Mouse (Mus musculus): Measurements from ENCODE around the gene Apoe.
"Not testable (repeated sequence)": the region's sequence is repeated elsewhere in the genome, so short reads cannot be mapped to it uniquely, and the experiment has no call there.

Gene Apoe

GRCm38 (mm10) chr7:19691873-19692865 is 6.8 kb downstream of the Apoe start, which contains the start of gene Apoc1:
Gene Apoc1 (minus strand): TSS chr7:19692660.
- no peak for DNase-seq (ENCODE audit: low read depth)

GRCm38 (mm10) chr7:19691434-19691833 is 7.6 kb downstream of the Apoe start:
- no peak for DNase-seq (ENCODE audit: low read depth)

- DNase-seq (ENCODE audit: low read depth), result no peak
Observed at GRCm38 (mm10) chr7:19690845-19691244, 8.1 kb downstream of the Apoe start.

- no peak for DNase-seq (ENCODE audit: low read depth)
Observed at GRCm38 (mm10) chr7:19688611-19689010, 10.4 kb downstream of the Apoe start.

- DNase-seq (ENCODE audit: low read depth), result no peak
Observed at GRCm38 (mm10) chr7:19688101-19688500, 10.9 kb downstream of the Apoe start.

GRCm38 (mm10) chr7:19686927-19687583 is 11.9 kb downstream of the Apoe start:
- DNase-seq (ENCODE audit: low read depth), result not testable (repeated sequence)

- DNase-seq (ENCODE audit: low read depth), result no peak
Observed at GRCm38 (mm10) chr7:19686521-19686920, 12.5 kb downstream of the Apoe start.

GRCm38 (mm10) chr7:19685374-19685773 is 13.6 kb downstream of the Apoe start:
- DNase-seq (ENCODE audit: low read depth), result no peak

GRCm38 (mm10) chr7:19683771-19684201 is 15.2 kb downstream of the Apoe start:
- DNase-seq (ENCODE audit: low read depth), result no peak

- DNase-seq (ENCODE audit: low read depth), result no peak
Observed at GRCm38 (mm10) chr7:19682979-19683378, 16.0 kb downstream of the Apoe start.

GRCm38 (mm10) chr7:19681202-19681694 is 17.7 kb downstream of the Apoe start, which contains the start of the genes Gm44805 and Apoc4:
Gene Gm44805 (minus strand): TSS chr7:19681423.
Gene Apoc4 (minus strand): TSS chr7:19681479.
- no peak for DNase-seq (ENCODE audit: low read depth)

- no peak for DNase-seq (ENCODE audit: low read depth)
Observed at GRCm38 (mm10) chr7:19680702-19681101, 18.3 kb downstream of the Apoe start.

- DNase-seq (ENCODE audit: low read depth), result no peak
Observed at GRCm38 (mm10) chr7:19678901-19679300, 20.1 kb downstream of the Apoe start.

- no peak for DNase-seq (ENCODE audit: low read depth)
Observed at GRCm38 (mm10) chr7:19677872-19678271, 21.1 kb downstream of the Apoe start, which contains the start of gene Apoc2. Gene Apoc2 (minus strand): TSS chr7:19677941.

- DNase-seq (ENCODE audit: low read depth), result no peak
Observed at GRCm38 (mm10) chr7:19676662-19677061, 22.3 kb downstream of the Apoe start.

GRCm38 (mm10) chr7:19675824-19676223 is 23.2 kb downstream of the Apoe start:
- DNase-seq (ENCODE audit: low read depth), result no peak

GRCm38 (mm10) chr7:19673083-19673699 is 25.8 kb downstream of the Apoe start:
- no peak for DNase-seq (ENCODE audit: low read depth)

- no peak for DNase-seq (ENCODE audit: low read depth)
Observed at GRCm38 (mm10) chr7:19671511-19671910, 27.5 kb downstream of the Apoe start.

GRCm38 (mm10) chr7:19668947-19669721 is 29.9 kb downstream of the Apoe start:
- peak; percentile 95 for DNase-seq (ENCODE audit: low read depth)

- DNase-seq (ENCODE audit: low read depth), result no peak
Observed at GRCm38 (mm10) chr7:19667434-19667833, 31.6 kb downstream of the Apoe start.

GRCm38 (mm10) chr7:19666750-19667149 is 32.2 kb downstream of the Apoe start:
- no peak for DNase-seq (ENCODE audit: low read depth)

Measured in naive thymus-derived CD4-positive, alpha-beta T cell, adult 2 months (primary cell).